Mouse (Mus musculus) thymus, adult 2 months (tissue): ENCODE results near the gene Gm15013.

ENCODE experiments used
- CTCF ChIP-seq: fragments of 200-500 bp; IDR thresholded peaks from 2 replicates; pipeline ENCODE4 v1.5.1; 2012; ENCODE audit warnings: mild to moderate bottlenecking, control low read depth, low read length, moderate library complexity, borderline replicate concordance; ENCODE audit not compliant: control insufficient read depth, poor library complexity, insufficient read depth; ENCODE audit errors: extremely low read depth
- POLR2A ChIP-seq: fragments of 200-500 bp; IDR thresholded peaks from 2 replicates; pipeline ENCODE4 v1.6.1; 2012; ENCODE audit warnings: mild to moderate bottlenecking, low read length, control low read depth, moderate library complexity; ENCODE audit not compliant: control insufficient read depth, poor library complexity, insufficient read depth; ENCODE audit errors: extremely low read depth

GRCm38 (mm10) chrX:139751855-139752254 is 37.6 kb upstream of the Gm15013 start:
- TF ChIP-seq CTCF (no peak), POLR2A (no peak)
